Mouse (Mus musculus) hindbrain, embryonic 16.5 days (tissue): ENCODE results near the gene Ppfia3. TPM values are rescaled to one million over a fixed set of nuclear protein-coding genes. Genes with fewer than 3 reads are reported as not detected.

ENCODE experiments used
- ATAC-seq: fragments of 200-750 bp; cut with Nextera tagmentation; 2 replicates; pipeline ENCODE4 v1.8.0; 2017; ENCODE audit warnings: moderate TSS enrichment, moderate library complexity
- H3K27ac ChIP-seq: fragments of 300-500 bp; sonication (generic); 2 replicates; pipeline ENCODE4 v1.5.1; 2014; ENCODE audit warnings: low read depth, mild to moderate bottlenecking, control low read depth, low read length, moderate library complexity
- H3K27me3 ChIP-seq: fragments of 300-500 bp; sonication (generic); replicated peaks from 2 replicates; pipeline ENCODE4 v1.6.1; 2014; ENCODE audit warnings: low read length; ENCODE audit not compliant: control insufficient read depth, insufficient read depth
- H3K36me3 ChIP-seq: fragments of 300-500 bp; sonication (generic); 2 replicates; pipeline ENCODE4 v1.6.1; 2014; ENCODE audit warnings: mild to moderate bottlenecking, low read length, moderate library complexity, mixed read lengths; ENCODE audit not compliant: control insufficient read depth, insufficient read depth
- H3K4me1 ChIP-seq: fragments of 300-500 bp; sonication (generic); 2 replicates; pipeline ENCODE4 v1.6.1; 2014; ENCODE audit warnings: low read depth, low read length; ENCODE audit not compliant: control insufficient read depth, insufficient read depth
- H3K4me2 ChIP-seq: fragments of 300-500 bp; sonication (generic); 2 replicates; pipeline ENCODE4 v1.6.1; 2014; ENCODE audit warnings: mild to moderate bottlenecking, low read length, control low read depth, moderate library complexity
- H3K4me3 ChIP-seq: fragments of 300-500 bp; sonication (generic); 2 replicates; pipeline ENCODE4 v1.5.1; 2014; ENCODE audit warnings: mild to moderate bottlenecking, low read length, control low read depth, moderate library complexity
- H3K9ac ChIP-seq: fragments of 300-500 bp; sonication (generic); 2 replicates; pipeline ENCODE4 v1.6.1; 2014; ENCODE audit warnings: low read depth, mild to moderate bottlenecking, control low read depth, low read length, moderate library complexity
- H3K9me3 ChIP-seq: fragments of 300-500 bp; sonication (generic); 2 replicates; pipeline ENCODE4 v1.6.1; 2014; ENCODE audit warnings: mild to moderate bottlenecking, low read length, moderate library complexity; ENCODE audit not compliant: control insufficient read depth
- WGBS: fragments of 180-500 bp; shearing (Covaris S2); extraction: QIAGEN DNeasy Blood & Tissue Kit; methylation state at CpG from one replicate; pipeline ENCODE4 v1.1.7; 2014; 5-methylcytosine and 5-hydroxymethylcytosine counted together
- polyA plus RNA-seq: library from polyadenylated mRNA; unstranded; fragments of >200 nt; fragmentation: Nextera tagmentation; extraction: Ambion mirVana; gene quantifications from 2 replicates; pipeline ENCODE4 v1.2.1, GENCODE M21; 2015

The Ppfia3 gene
- polyA plus RNA-seq, 1 experiment from 2014 or later, result 28.6 TPM

GRCm38 (mm10) chr7:45395578-45396336 is 28.9 kb upstream of the Ppfia3 start, which contains the start of gene Snrnp70:
Gene Snrnp70 (minus strand): TSS chr7:45395742.
- no peaks in the 10 kb centered on the region for H3K9me3 ChIP-seq
- H3K9ac ChIP-seq, result peak within 1 kb of the TSS; percentile 66
- peak; percentile 97 for ATAC-seq
- peak within 1 kb of the TSS; percentile 97 for H3K4me2 ChIP-seq
- WGBS, result under 1% methylated on average over 60 of the region's 60 CpGs
- peak within 1 kb of the TSS; percentile 48 for H3K4me3 ChIP-seq
- H3K27me3 ChIP-seq, result no peaks in the 10 kb centered on the region
- peaks cover 8% of the 10 kb centered on the region for H3K36me3 ChIP-seq
- peaks cover 16% of the 10 kb centered on the region for H3K4me1 ChIP-seq
- peak within 1 kb of the TSS; percentile 95 for H3K27ac ChIP-seq

- no peaks in the 10 kb centered on the region for H3K9me3 ChIP-seq
- peak; percentile 76 for ATAC-seq
- 0% methylated on average over 16 of the region's 20 CpGs for WGBS
- H3K4me1 ChIP-seq, result peaks cover 16% of the 10 kb centered on the region
- H3K4me3 ChIP-seq, result peak overlapping the region; percentile 48
- no peaks in the 10 kb centered on the region for H3K27me3 ChIP-seq
- peak overlapping the region; percentile 97 for H3K4me2 ChIP-seq
- H3K27ac ChIP-seq, result peak overlapping the region; percentile 95
- peak overlapping the region; percentile 66 for H3K9ac ChIP-seq
- peaks cover 13% of the 10 kb centered on the region for H3K36me3 ChIP-seq
Observed at GRCm38 (mm10) chr7:45395129-45395541, 28.3 kb upstream of the Ppfia3 start.

DNA sequence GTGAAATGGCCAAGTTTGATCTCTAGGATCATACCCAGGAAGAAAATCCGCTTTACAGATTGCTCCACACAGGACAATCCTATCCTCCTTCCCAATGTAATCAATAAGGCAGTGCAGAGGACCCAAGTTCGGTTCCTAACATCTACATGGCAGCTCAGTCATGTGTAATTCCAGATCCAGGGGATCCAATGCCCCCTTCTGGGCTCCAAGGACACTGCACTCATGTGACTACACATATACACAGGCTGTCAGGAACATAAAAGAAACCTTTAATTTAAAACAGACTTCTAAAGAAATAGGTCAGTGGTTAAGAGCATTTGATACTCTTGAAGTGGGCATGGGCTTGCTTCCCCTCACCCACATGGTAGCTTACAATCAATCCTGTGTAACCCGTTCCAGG is 19.3 kb upstream of the Ppfia3 start:
- no peak overlapping the region for H3K27ac ChIP-seq
- WGBS, result 86% methylated on average over 3 of the region's 3 CpGs
- H3K9me3 ChIP-seq, result no peaks in the 10 kb centered on the region
- no peaks in the 10 kb centered on the region for H3K4me1 ChIP-seq
- no peaks in the 10 kb centered on the region for H3K27me3 ChIP-seq
- H3K36me3 ChIP-seq, result peaks cover 73% of the 10 kb centered on the region
- no peak overlapping the region for H3K9ac ChIP-seq
- no peak overlapping the region for H3K4me2 ChIP-seq
- no peak overlapping the region for H3K4me3 ChIP-seq
- ATAC-seq, result no peak

GRCm38 (mm10) chr7:45376057-45376456 is 9.2 kb upstream of the Ppfia3 start:
- Histone ChIP-seq H3K9ac (no peak overlapping the region), H3K27me3 (no peaks in the 10 kb centered on the region), H3K9me3 (no peaks in the 10 kb centered on the region), H3K36me3 (peaks cover 57% of the 10 kb centered on the region), H3K4me3 (no peak overlapping the region), H3K4me1 (no peaks in the 10 kb centered on the region; the same call in 1 of the 2 replicates), H3K4me2 (no peak overlapping the region), H3K27ac (no peak overlapping the region)
- no peak for ATAC-seq
- WGBS, result 70% methylated on average over 1 of the region's 1 CpGs

DNA sequence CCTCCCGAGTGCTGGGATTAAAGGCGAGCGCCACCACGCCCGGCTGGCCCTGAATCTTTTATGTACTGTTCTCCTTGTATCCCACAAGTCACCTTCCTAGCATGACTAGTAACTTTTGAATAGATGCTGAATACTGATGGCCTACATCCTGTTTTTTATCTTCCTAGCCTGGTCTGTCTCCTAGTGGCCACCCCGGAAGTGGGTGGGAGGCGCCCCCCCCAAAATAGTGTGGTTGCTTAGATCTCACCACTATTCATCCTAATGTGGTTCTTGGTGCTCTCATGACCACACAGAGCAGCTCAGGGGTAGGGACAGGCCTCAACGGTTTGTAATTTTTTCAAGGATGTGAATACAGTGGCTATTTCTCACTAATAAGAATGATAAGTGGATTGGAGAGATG is 7.8 kb upstream of the Ppfia3 start:
- H3K4me3 ChIP-seq, result no peak overlapping the region
- no peak overlapping the region for H3K9ac ChIP-seq
- no peak overlapping the region for H3K4me2 ChIP-seq
- H3K9me3 ChIP-seq, result no peaks in the 10 kb centered on the region
- H3K36me3 ChIP-seq, result peaks cover 47% of the 10 kb centered on the region
- H3K4me1 ChIP-seq, result peaks cover 7% of the 10 kb centered on the region
- no peaks in the 10 kb centered on the region for H3K27me3 ChIP-seq
- ATAC-seq, result no peak
- no peak overlapping the region for H3K27ac ChIP-seq
- WGBS, result 94% methylated on average over 8 of the region's 8 CpGs

- peaks cover 20% of the 10 kb centered on the region for H3K4me1 ChIP-seq
- H3K9me3 ChIP-seq, result no peaks in the 10 kb centered on the region
- no peak overlapping the region for H3K9ac ChIP-seq
- no peak overlapping the region for H3K4me3 ChIP-seq
- H3K27ac ChIP-seq, result no peak overlapping the region
- H3K36me3 ChIP-seq, result peaks cover 32% of the 10 kb centered on the region
- no peak overlapping the region for H3K4me2 ChIP-seq
- peaks cover 5% of the 10 kb centered on the region; the same call in 1 of the 2 replicates for H3K27me3 ChIP-seq
- WGBS, result 81% methylated on average over 5 of the region's 5 CpGs
- ATAC-seq, result no peak
Observed at GRCm38 (mm10) chr7:45372371-45372770, 5.6 kb upstream of the Ppfia3 start.

DNA sequence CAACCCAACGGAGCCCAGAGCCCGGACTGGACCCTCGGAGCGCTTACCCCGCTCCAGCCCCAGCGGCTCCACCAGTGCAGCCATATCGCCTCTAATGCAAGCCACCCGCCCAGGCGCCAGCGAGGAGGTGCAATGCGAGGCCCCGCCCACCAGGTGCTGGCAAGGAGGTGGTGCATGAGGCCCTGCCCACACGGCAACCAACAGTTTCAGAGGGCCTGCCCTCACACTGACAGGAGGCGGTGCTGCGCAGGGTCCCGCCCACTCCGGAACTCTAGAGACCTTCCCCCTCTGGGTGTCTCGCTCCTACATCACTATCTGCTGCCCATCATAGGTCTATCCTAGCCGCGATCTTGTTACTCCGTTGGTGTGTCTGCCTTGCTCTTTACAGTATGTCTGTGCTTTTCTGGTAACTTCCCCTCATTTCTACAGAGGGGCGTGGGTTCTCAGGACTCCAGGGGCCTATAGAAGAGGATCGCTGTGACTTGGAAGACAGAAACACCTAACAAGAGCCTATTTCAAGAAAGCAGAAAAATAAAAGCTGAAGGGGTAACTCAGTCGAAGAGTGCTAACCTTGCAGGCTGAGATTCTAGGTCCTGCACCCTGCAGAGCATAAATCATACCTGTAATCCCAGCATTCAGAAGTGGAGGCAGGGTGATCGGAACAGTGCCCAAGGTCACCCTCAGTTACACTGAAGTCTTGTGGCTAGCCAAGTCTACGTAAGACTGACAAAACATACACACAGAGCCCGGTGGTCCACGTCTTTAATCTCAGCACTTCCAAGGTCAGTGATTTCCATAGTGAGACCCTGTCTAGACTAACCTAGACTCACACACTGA is 3.9 kb upstream of the Ppfia3 start, which contains the start of gene Lin7b:
Lin7b (minus strand) TSS at position 109 of the 837 bp plus-strand sequence.
- ATAC-seq, result peak; percentile 61
- WGBS, result 10% methylated on average over 28 of the region's 28 CpGs
- peak within 1 kb of the TSS; percentile 54 for H3K4me3 ChIP-seq
- H3K9ac ChIP-seq, result peak within 1 kb of the TSS; percentile 68
- peaks cover 23% of the 10 kb centered on the region for H3K4me1 ChIP-seq
- H3K4me2 ChIP-seq, result peak within 1 kb of the TSS; percentile 91
- peak within 1 kb of the TSS; percentile 48; the same call in 1 of the 2 replicates for H3K27ac ChIP-seq
- H3K27me3 ChIP-seq, result peaks cover 5% of the 10 kb centered on the region; the same call in 1 of the 2 replicates
- peaks cover 15% of the 10 kb centered on the region for H3K36me3 ChIP-seq
- H3K9me3 ChIP-seq, result no peaks in the 10 kb centered on the region

GRCm38 (mm10) chr7:45369836-45370474 is 3.1 kb upstream of the Ppfia3 start:
- peak overlapping the region; percentile 91 for H3K4me2 ChIP-seq
- H3K27ac ChIP-seq, result peak overlapping the region; percentile 48; the same call in 1 of the 2 replicates
- H3K4me3 ChIP-seq, result peak overlapping the region; percentile 54
- peaks cover 10% of the 10 kb centered on the region for H3K36me3 ChIP-seq
- H3K27me3 ChIP-seq, result peaks cover 5% of the 10 kb centered on the region; the same call in 1 of the 2 replicates
- ATAC-seq, result no peak; the same call in 1 of the 2 replicates
- H3K4me1 ChIP-seq, result peaks cover 29% of the 10 kb centered on the region
- no peaks in the 10 kb centered on the region for H3K9me3 ChIP-seq
- WGBS, result 9% methylated on average over 45 of the region's 52 CpGs
- peak overlapping the region; percentile 68 for H3K9ac ChIP-seq
